ENCODE assay signal across 7 mouse cellular contexts in the genomic region with DNA sequence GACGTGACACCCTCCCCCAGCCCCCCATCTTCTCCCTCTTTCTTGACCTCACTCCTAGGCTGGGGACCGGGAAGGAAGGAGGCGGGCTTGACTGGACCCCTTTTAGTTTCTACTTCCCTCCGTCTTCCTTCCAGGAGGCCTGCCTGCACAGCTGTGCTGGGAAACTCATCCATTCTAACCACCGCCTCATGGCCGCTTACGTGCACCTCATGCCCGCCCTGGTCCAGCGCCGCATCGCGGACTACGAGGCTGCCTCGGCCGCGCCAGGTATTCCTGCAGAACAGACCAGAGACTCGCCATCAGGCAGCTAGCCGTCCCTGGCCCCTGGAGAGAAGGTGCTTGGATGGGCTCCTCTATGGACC. TPM values are rescaled to one million over a fixed set of nuclear protein-coding genes. Genes with fewer than 3 reads are reported as not detected.
DNase-seq lines count a peak whose midpoint lies in the region; ATAC-seq and TF ChIP-seq lines count a peak whose summit lies in the region.

No protein-coding gene starts in this region.

- under 1% methylated on average over 18 of the region's 18 CpGs for WGBS in embryonic facial prominence, embryonic 11.5 days
- under 1% methylated on average over 18 of the region's 18 CpGs for WGBS in hindbrain, embryonic 10.5 days
- under 1% methylated on average over 18 of the region's 18 CpGs for WGBS in liver, embryonic 11.5 days
- WGBS in olfactory bulb, adult 2 months = 0% methylated on average over 18 of the region's 18 CpGs

- H3K36me3 ChIP-seq in embryonic facial prominence, embryonic 11.5 days (replicated peaks; ENCODE audit: control insufficient read depth, insufficient read depth, low read depth, low read length) = peaks cover 2% of the 10 kb centered on the region; the same call in 1 of the 2 replicates
- peaks cover 41% of the 10 kb centered on the region for H3K36me3 ChIP-seq in hindbrain, embryonic 10.5 days
- H3K36me3 ChIP-seq in liver, embryonic 11.5 days (ENCODE audit: control insufficient read depth, insufficient read depth, low read length) = peaks cover 14% of the 10 kb centered on the region; the same call in 1 of the 2 replicates

- H3K4me1 ChIP-seq in embryonic facial prominence, embryonic 11.5 days (ENCODE audit: control insufficient read depth, insufficient read depth, low read length) = peaks cover 2% of the 10 kb centered on the region; the same call in 1 of the 2 replicates
- peaks cover 28% of the 10 kb centered on the region for H3K4me1 ChIP-seq in hindbrain, embryonic 10.5 days (replicated peaks)
- peaks cover 10% of the 10 kb centered on the region for H3K4me1 ChIP-seq in liver, embryonic 11.5 days (replicated peaks; ENCODE audit: control insufficient read depth, insufficient read depth, low read length)
- H3K4me1 ChIP-seq in olfactory bulb, adult 2 months (ENCODE audit: control insufficient read depth, insufficient read depth, low read length) = peaks cover 11% of the 10 kb centered on the region

- peak overlapping the region; percentile 80 for H3K4me3 ChIP-seq in embryonic facial prominence, embryonic 11.5 days (ENCODE audit: low read depth, low read length)
- H3K4me3 ChIP-seq in hindbrain, embryonic 10.5 days = peak overlapping the region; percentile 82
- peak overlapping the region; percentile 78 for H3K4me3 ChIP-seq in liver, embryonic 11.5 days (ENCODE audit: low read depth, low read length)
- H3K4me3 ChIP-seq in olfactory bulb, adult 2 months (ENCODE audit: insufficient read depth, low read depth, low read length) = peak overlapping the region; percentile 85

- H3K4me2 ChIP-seq in embryonic facial prominence, embryonic 11.5 days (ENCODE audit: low read depth, low read length) = peak overlapping the region; percentile 91
- H3K4me2 ChIP-seq in liver, embryonic 11.5 days = peak overlapping the region; percentile 92

- no peak; the same call in none of the 2 replicates for ATAC-seq in embryonic facial prominence, embryonic 11.5 days (replicated peaks; ENCODE audit: insufficient number of reproducible peaks, low FRiP score, low TSS enrichment, low read depth)
- ATAC-seq in liver, embryonic 11.5 days (replicated peaks; ENCODE audit: low FRiP score) = peak; percentile 28

- H3K9me3 ChIP-seq in embryonic facial prominence, embryonic 11.5 days (replicated peaks; ENCODE audit: control insufficient read depth, low read length) = no peaks in the 10 kb centered on the region
- no peaks in the 10 kb centered on the region for H3K9me3 ChIP-seq in hindbrain, embryonic 10.5 days
- H3K9me3 ChIP-seq in liver, embryonic 11.5 days (ENCODE audit: control insufficient read depth, low read length) = no peaks in the 10 kb centered on the region

- H3K27ac ChIP-seq in embryonic facial prominence, embryonic 11.5 days (replicated peaks; ENCODE audit: low read depth, low read length) = peak overlapping the region; percentile 47; the same call in 1 of the 2 replicates
- peak overlapping the region; percentile 87 for H3K27ac ChIP-seq in hindbrain, embryonic 10.5 days
- H3K27ac ChIP-seq in liver, embryonic 11.5 days (ENCODE audit: low read depth, low read length) = peak overlapping the region; percentile 80
- peak overlapping the region; percentile 84 for H3K27ac ChIP-seq in olfactory bulb, adult 2 months (ENCODE audit: insufficient read depth, low read depth, low read length)

- H3K9ac ChIP-seq in embryonic facial prominence, embryonic 11.5 days (replicated peaks; ENCODE audit: low read length) = peak overlapping the region; percentile 84
- peak overlapping the region; percentile 65 for H3K9ac ChIP-seq in liver, embryonic 11.5 days (ENCODE audit: low read depth, low read length)

- peak; percentile 25 for DNase-seq in ovary, postnatal 36 days (ENCODE audit: low spot score)
- no peak for DNase-seq in ovary, postnatal 10 days (ENCODE audit: low spot score)
- DNase-seq in embryonic facial prominence, embryonic 11.5 days (ENCODE audit: low spot score) = no peak
- DNase-seq in hindbrain, embryonic 10.5 days (ENCODE audit: low spot score) = no peak
- DNase-seq in liver, embryonic 11.5 days (ENCODE audit: low spot score) = peak; percentile 47
- DNase-seq in thymus, postnatal 14 days = no peak

- H3K27me3 ChIP-seq in embryonic facial prominence, embryonic 11.5 days (ENCODE audit: control insufficient read depth, insufficient read depth, low read length) = no peaks in the 10 kb centered on the region
- H3K27me3 ChIP-seq in hindbrain, embryonic 10.5 days (ENCODE audit: insufficient read depth, poor library complexity, severe bottlenecking) = 0 out of 2 replicates have a peak, but pooled peaks cover under 1% of the 10 kb centered on the region
- no peaks in the 10 kb centered on the region for H3K27me3 ChIP-seq in liver, embryonic 11.5 days (replicated peaks; ENCODE audit: control insufficient read depth, insufficient read depth, low read length)

- no peak for TF ChIP-seq CTCF in olfactory bulb, adult 2 months (IDR thresholded peaks at IDR 0.05; ENCODE audit: insufficient read depth, low read depth, low read length)

- no peak for TF ChIP-seq POLR2A in olfactory bulb, adult 2 months (IDR thresholded peaks at IDR 0.05; ENCODE audit: insufficient read depth, low read depth, low read length)

RNA-seq across cellular contexts. Expression of gene Gm45799, which starts 0.5 kb away (rescaled TPM):
- 7.7 and 11.4 TPM in 2 replicates for polyA plus RNA-seq in embryonic facial prominence, embryonic 11.5 days (2014; fragmentation: Nextera tagmentation; extraction: Ambion mirVana)
- polyA plus RNA-seq in hindbrain, embryonic 10.5 days (2016; fragmentation: Nextera tagmentation; extraction: Ambion mirVana) = 18.5 and 28.1 TPM in 2 replicates
- 15.8 and 30.1 TPM in 2 replicates for polyA plus RNA-seq in liver, embryonic 11.5 days (2014; fragmentation: Nextera tagmentation; extraction: Ambion mirVana)
- polyA plus RNA-seq in olfactory bulb, adult 2 months (2012; ENCODE audit: insufficient read depth, insufficient read length, low replicate concordance, missing spikeins) = not detected in 2 replicates

RNA-seq across cellular contexts. Expression of gene Arfip2, which starts 0.7 kb away (rescaled TPM):
- 71.2 and 76.3 TPM in 2 replicates for polyA plus RNA-seq in embryonic facial prominence, embryonic 11.5 days (2014; fragmentation: Nextera tagmentation; extraction: Ambion mirVana)
- 58.4 and 69.7 TPM in 2 replicates for polyA plus RNA-seq in hindbrain, embryonic 10.5 days (2016; fragmentation: Nextera tagmentation; extraction: Ambion mirVana)
- 42.7 and 50.1 TPM in 2 replicates for polyA plus RNA-seq in liver, embryonic 11.5 days (2014; fragmentation: Nextera tagmentation; extraction: Ambion mirVana)
- polyA plus RNA-seq in olfactory bulb, adult 2 months (2012; ENCODE audit: insufficient read depth, insufficient read length, low replicate concordance, missing spikeins) = not detected in 2 replicates

RNA-seq across cellular contexts. Expression of gene Timm10b, which starts 1.0 kb away (rescaled TPM):
- polyA plus RNA-seq in embryonic facial prominence, embryonic 11.5 days (2014; fragmentation: Nextera tagmentation; extraction: Ambion mirVana) = 150 and 152 TPM in 2 replicates
- 164 and 184 TPM in 2 replicates for polyA plus RNA-seq in hindbrain, embryonic 10.5 days (2016; fragmentation: Nextera tagmentation; extraction: Ambion mirVana)
- 222 and 242 TPM in 2 replicates for polyA plus RNA-seq in liver, embryonic 11.5 days (2014; fragmentation: Nextera tagmentation; extraction: Ambion mirVana)
- not detected in 2 replicates for polyA plus RNA-seq in olfactory bulb, adult 2 months (2012; ENCODE audit: insufficient read depth, insufficient read length, low replicate concordance, missing spikeins)

RNA-seq across cellular contexts. Expression of gene Trim3, which starts 7.5 kb away (rescaled TPM):
- 19.2 and 23.6 TPM in 2 replicates for polyA plus RNA-seq in embryonic facial prominence, embryonic 11.5 days (2014; fragmentation: Nextera tagmentation; extraction: Ambion mirVana)
- polyA plus RNA-seq in hindbrain, embryonic 10.5 days (2016; fragmentation: Nextera tagmentation; extraction: Ambion mirVana) = 40.9 and 42.2 TPM in 2 replicates
- 13.7 and 15.4 TPM in 2 replicates for polyA plus RNA-seq in liver, embryonic 11.5 days (2014; fragmentation: Nextera tagmentation; extraction: Ambion mirVana)
- polyA plus RNA-seq in olfactory bulb, adult 2 months (2012; ENCODE audit: insufficient read depth, insufficient read length, low replicate concordance, missing spikeins) = not detected in 2 replicates

RNA-seq across cellular contexts. Expression of gene Dnhd1, which starts 9.8 kb away (rescaled TPM):
- polyA plus RNA-seq in embryonic facial prominence, embryonic 11.5 days (2014; fragmentation: Nextera tagmentation; extraction: Ambion mirVana) = 0.28 and 1.4 TPM in 2 replicates
- 0.31 and 0.51 TPM in 2 replicates for polyA plus RNA-seq in hindbrain, embryonic 10.5 days (2016; fragmentation: Nextera tagmentation; extraction: Ambion mirVana)
- 0.30 and 0.61 TPM in 2 replicates for polyA plus RNA-seq in liver, embryonic 11.5 days (2014; fragmentation: Nextera tagmentation; extraction: Ambion mirVana)
- polyA plus RNA-seq in olfactory bulb, adult 2 months (2012; ENCODE audit: insufficient read depth, insufficient read length, low replicate concordance, missing spikeins) = not detected in 2 replicates

Comparison
In these comparisons a context has a peak if more than half of its experiments do, and no peak if none do; other contexts are left out.
1. DNase-seq: peak in ovary, postnatal 36 days (single experiment) and liver, embryonic 11.5 days (single experiment); none in ovary, postnatal 10 days (single experiment), embryonic facial prominence, embryonic 11.5 days (single experiment), hindbrain, embryonic 10.5 days (single experiment) and thymus, postnatal 14 days (single experiment).
2. RNA of gene Timm10b, which starts 1.0 kb away (polyA plus RNA-seq): 222 to 242 TPM in liver, embryonic 11.5 days, 164 to 184 TPM in hindbrain, embryonic 10.5 days and 150 to 152 TPM in embryonic facial prominence, embryonic 11.5 days; not detected in olfactory bulb, adult 2 months; every median in the first group is over 100 times any median in the second.
3. Peak in every context shown above with its lines, with median percentiles within 50 percentile points of each other: H3K27ac ChIP-seq and H3K4me3 ChIP-seq.